Mouse (Mus musculus) hematopoietic stem cell, adult 5-6 weeks (primary cell): ENCODE data around the gene Gm10272. TPM values are rescaled to one million over a fixed set of nuclear protein-coding genes. Genes with fewer than 3 reads are reported as not detected.
"Not testable (repeated sequence)": the region's sequence is repeated elsewhere in the genome, so short reads cannot be mapped to it uniquely, and the experiment has no call there.

Experiments used
- ATAC-seq, 2 experiments: fragments of 125-278 bp in 1 of 2; replicated peaks in 1 of 2; 2 replicates each; pipeline ENCODE4 v1.8.0; 2016 to 2017; ENCODE audit warnings: inconsistent platforms in 2 of 2, mild to moderate bottlenecking in 2 of 2, moderate number of reproducible peaks in 2 of 2, low read depth in 1 of 2, moderate TSS enrichment in 1 of 2; ENCODE audit not compliant: low FRiP score in 2 of 2, poor library complexity in 2 of 2, severe bottlenecking in 2 of 2, insufficient read depth in 1 of 2, low TSS enrichment in 1 of 2
- total RNA-seq: library from RNA; stranded (forward); fragments of 172-1452, 232-1000 nt; gene quantifications from 2 replicates; pipeline ENCODE4 v1.2.3, GENCODE M21; 2017

Gene Gm10272
- total RNA-seq, 1 experiment from 2014 or later, result not detected

DNA sequence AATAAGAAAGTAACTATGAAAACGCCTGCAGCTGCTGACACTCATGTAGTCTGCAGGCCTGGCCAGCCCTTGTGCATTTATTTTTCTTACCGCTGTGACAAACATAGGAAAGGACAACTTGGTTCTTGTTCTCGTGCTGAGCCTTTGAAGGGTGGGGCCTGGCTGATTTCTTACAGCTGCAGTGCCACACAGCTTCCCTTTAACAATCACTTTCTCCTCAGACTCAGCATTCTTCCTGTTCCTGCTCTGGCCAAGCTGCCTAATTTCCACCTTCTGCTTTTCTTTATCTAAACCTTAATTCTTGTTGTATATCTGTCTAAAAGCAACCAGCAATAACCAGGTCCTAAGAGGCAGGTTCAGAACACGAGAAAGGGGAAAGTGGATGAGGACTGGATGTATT is 7.3 kb downstream of the Gm10272 start:
- ATAC-seq, result 0 out of 4 replicates have a peak, but pooled peaks have one; percentile 41 to 73

DNA sequence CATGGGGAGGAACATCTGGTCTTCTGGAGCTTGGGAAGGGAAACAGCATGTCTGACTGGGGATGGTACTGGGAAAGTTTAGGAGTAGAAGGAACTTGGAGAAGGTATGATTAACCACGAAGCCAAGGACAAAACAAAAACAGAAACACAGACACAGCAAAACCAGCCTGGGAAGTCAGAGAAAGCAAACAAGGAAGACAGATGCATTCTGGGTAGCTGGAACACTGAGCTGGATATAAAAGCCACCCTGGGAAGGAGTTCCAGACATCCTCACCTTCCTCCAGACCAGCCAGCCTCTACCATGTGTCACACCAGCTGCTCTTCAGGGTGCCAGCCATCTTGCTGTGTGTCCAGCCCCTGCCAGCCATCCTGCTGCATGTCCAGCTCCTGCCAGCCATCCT is 9.1 kb downstream of the Gm10272 start, which contains the start of gene Gm10142:
Gm10142 (plus strand) TSS at position 301 of the 400 bp plus-strand sequence.
- no peak for ATAC-seq

GRCm38 (mm10) chr10:77720299-77720698 is 13.9 kb downstream of the Gm10272 start, which contains the start of gene Krtap12-1:
Krtap12-1 (plus strand) TSS chr10:77720599.
- ATAC-seq, result not testable (repeated sequence)

DNA sequence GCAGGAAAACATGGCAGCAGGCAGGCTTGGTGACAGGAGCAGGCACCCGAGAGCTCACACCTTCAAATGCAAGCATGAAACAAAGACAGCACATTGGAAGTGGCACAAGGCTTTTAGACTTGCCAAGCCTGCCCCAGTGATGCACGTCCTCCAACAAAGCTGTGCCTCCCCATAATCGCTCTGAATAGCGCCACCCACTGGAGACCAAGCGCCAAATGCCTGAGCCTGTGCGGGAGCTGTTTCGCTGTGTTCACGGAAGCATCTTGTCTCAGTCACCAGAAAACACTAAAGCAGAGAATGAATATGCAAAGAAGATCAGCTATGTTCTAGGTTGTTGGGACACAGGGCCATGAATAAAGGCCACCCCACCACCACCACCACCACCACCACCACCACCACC is 18.4 kb downstream of the Gm10272 start:
- no peak for ATAC-seq

- no peak for ATAC-seq
Measured at GRCm38 (mm10) chr10:77726186-77726585, 19.8 kb downstream of the Gm10272 start, which contains the start of gene Gm10100. Gm10100 (plus strand) TSS chr10:77726486.

DNA sequence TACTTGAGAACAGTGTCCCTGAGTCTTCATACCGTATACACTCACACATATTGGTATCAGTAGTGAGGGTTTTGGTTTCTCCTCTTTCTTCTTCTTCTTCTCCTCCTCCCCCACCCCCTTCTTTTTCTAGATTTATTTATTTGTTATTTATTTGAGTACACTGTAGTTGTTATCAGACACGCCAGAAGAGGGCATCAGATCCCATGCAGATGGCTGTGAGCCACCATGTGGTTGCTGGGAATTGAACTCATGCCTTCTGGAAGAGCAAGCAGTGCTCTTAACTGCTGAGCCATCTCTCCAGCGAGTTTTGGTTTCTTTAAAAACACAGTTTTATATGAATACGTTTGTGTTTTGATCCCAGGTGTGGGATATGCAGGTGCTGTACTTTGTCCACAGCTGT is 21.9 kb downstream of the Gm10272 start:
- no peak for ATAC-seq

GRCm38 (mm10) chr10:77729241-77729640 is 22.8 kb downstream of the Gm10272 start:
- ATAC-seq, result 0 out of 4 replicates have a peak, but pooled peaks of 1 of the 2 experiments have one; percentile 28

- ATAC-seq, result no peak
Measured at GRCm38 (mm10) chr10:77735928-77736327, 29.5 kb downstream of the Gm10272 start.

DNA sequence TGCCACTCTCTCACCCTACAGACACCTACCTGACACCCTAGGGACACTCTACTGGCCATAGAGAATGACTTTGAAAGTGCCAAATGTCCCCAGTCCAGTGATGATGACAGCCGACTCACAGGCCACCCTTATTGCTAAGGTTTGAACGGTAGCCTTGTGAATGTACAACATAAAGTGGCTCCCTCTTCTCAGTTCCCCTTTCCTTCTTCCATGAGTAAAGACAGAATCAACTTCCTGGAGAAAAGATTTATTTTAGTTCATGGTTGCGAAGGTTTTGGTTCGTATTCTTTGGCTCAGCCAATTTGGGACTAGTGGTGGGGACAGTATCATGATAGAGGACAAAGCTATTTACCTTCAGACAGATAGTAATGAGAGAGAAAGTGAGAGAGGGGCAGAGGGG is 32.5 kb downstream of the Gm10272 start:
- no peak for ATAC-seq

DNA sequence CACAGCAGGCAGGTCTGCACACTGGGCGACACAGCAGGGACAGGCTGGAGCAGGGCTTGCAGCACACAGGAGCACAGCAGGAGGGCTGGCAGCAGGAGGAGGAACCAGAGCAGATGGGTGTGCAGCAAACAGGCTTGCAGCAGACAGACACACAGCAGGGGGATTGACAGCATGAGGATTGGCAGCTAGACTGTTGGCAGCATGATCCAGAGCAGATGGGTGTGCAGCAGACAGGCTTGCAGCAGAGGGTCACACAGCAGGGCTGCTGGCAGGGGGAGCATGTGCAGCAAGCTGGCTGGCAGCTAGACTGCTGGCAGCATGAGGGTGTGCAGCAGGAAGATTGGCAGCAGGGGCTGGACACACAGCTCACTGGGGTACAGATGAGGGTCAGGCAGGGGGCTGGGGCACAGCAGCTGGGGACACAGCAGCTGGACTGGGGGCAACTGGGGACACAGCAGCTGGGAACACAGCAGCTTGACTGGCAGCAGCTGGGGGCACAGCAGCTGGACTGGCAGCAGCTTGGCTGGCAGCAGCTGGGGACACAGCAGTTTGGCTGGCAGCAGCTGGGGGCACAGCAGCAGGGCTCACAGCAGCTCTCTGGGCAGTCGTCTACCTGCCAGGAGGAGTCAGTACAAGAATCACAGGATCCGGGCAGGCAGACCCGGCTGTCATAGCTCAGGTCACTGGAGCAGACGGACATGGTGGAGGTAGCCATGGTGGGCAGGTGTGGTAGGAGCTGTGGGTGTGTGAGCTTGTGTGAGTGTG is 35.7 kb downstream of the Gm10272 start, which contains the start of gene Gm18596:
Gm18596 (minus strand) TSS at position 715 of the 765 bp plus-strand sequence.
- not testable (repeated sequence) for ATAC-seq

DNA sequence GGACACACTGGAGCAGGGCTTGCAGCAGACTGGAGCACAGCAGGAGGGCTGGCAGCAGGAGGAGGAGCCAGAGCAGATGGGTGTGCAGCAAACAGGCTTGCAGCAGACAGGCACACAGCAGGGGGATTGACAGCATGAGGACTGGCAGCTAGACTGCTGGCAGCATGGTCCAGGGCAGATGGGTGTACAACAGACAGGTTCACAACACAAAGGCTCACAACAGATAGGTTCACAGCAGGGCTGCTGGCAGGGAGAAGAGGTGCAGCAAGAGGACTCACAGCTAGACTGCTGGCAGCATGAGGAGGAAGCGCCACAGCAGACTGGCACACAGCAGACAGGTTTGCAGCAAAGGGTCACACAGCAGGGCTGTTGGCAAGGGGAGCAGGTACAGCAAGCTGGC is 44.3 kb downstream of the Gm10272 start:
- ATAC-seq, result not testable (repeated sequence)

- ATAC-seq, result not testable (repeated sequence)
Measured at GRCm38 (mm10) chr10:77751254-77751653, 44.8 kb downstream of the Gm10272 start, which contains the start of gene Gm9736. Gm9736 (minus strand) TSS chr10:77751354.

- not testable (repeated sequence) for ATAC-seq
Measured at GRCm38 (mm10) chr10:77752312-77752711, 45.9 kb downstream of the Gm10272 start.

DNA sequence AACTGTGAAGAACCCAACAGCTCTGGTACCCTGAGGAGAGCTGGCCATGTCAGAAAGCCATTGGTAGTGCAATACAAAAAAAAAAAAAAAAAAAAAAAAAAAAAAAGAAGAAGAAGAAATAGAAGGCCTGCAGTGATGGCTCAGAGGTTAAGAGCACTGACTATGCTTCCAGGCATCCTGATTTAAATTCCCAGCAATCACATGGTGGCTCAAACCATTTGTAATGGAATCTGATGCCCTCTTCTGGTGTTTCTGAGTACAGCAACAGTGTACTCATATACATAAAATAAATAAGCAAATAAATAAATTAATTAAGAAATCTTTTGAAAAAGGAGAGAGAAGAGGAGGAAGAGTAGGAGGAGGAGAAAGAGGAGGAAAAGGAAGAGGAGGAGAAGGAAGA is 47.0 kb downstream of the Gm10272 start:
- ATAC-seq, result no peak

Other genes with a start within 250 kb of the Gm10272 start
- 19.2 and 32.6 TPM in 2 replicates for gene Fam207a, start 190.8 kb upstream of the Gm10272 start, total RNA-seq
- 51.2 and 56.5 TPM in 2 replicates for gene Itgb2, start 176.4 kb upstream of the Gm10272 start, total RNA-seq
- 56.2 and 65.8 TPM in 2 replicates for gene Pttg1ip, start 124.9 kb upstream of the Gm10272 start, total RNA-seq
- 148 and 150 TPM in 2 replicates for gene Sumo3, start 100.5 kb upstream of the Gm10272 start, total RNA-seq
- not detected in 2 replicates for gene Gm49325, start 100.4 kb upstream of the Gm10272 start, total RNA-seq
- 25.6 and 27.5 TPM in 2 replicates for gene Ube2g2, start 84.4 kb upstream of the Gm10272 start, total RNA-seq
- 2.8 and 3.1 TPM in 2 replicates for gene Tspear, start 20.1 kb upstream of the Gm10272 start, total RNA-seq
- gene Gm19402, start 15.9 kb upstream of the Gm10272 start, total RNA-seq, result not detected in 2 replicates
- not detected in 2 replicates for gene Gm9508, start 9.4 kb upstream of the Gm10272 start, total RNA-seq
- gene Gm10024, start 4.8 kb downstream of the Gm10272 start, total RNA-seq, result not detected in 2 replicates
- not detected in 2 replicates for gene Gm10142, start 9.2 kb downstream of the Gm10272 start, total RNA-seq
- gene Krtap12-1, start 14.0 kb downstream of the Gm10272 start, total RNA-seq, result not detected in 2 replicates
- gene Gm10100, start 19.9 kb downstream of the Gm10272 start, total RNA-seq, result not detected in 2 replicates
- not detected in 2 replicates for gene Gm18596, start 36.0 kb downstream of the Gm10272 start, total RNA-seq
- not detected in 2 replicates for gene Gm9736, start 44.7 kb downstream of the Gm10272 start, total RNA-seq
- gene Gm3233, start 53.1 kb downstream of the Gm10272 start, total RNA-seq, result not detected in 2 replicates
- gene Gm3238, start 64.7 kb downstream of the Gm10272 start, total RNA-seq, result not detected in 2 replicates
- gene Gm7138, start 70.3 kb downstream of the Gm10272 start, total RNA-seq, result not detected in 2 replicates
- gene Gm3250, start 75.9 kb downstream of the Gm10272 start, total RNA-seq, result not detected in 2 replicates
- not detected in 2 replicates for gene Gm7137, start 81.6 kb downstream of the Gm10272 start, total RNA-seq
- not detected in 2 replicates for gene Gm9639, start 88.5 kb downstream of the Gm10272 start, total RNA-seq
- gene Gm19668, start 92.5 kb downstream of the Gm10272 start, total RNA-seq, result not detected in 2 replicates
- not detected in 2 replicates for gene Gm9507, start 105.2 kb downstream of the Gm10272 start, total RNA-seq
- gene Gm2696, start 108.1 kb downstream of the Gm10272 start, total RNA-seq, result not detected in 2 replicates
- not detected in 2 replicates for gene Krtap10-4, start 120.5 kb downstream of the Gm10272 start, total RNA-seq
- gene Krtap10-10, start 129.3 kb downstream of the Gm10272 start, total RNA-seq, result not detected in 2 replicates
- not detected in 2 replicates for gene Gm36176, start 140.2 kb downstream of the Gm10272 start, total RNA-seq
- not detected in 2 replicates for gene Gm10318, start 146.2 kb downstream of the Gm10272 start, total RNA-seq
- gene Gm3285, start 155.3 kb downstream of the Gm10272 start, total RNA-seq, result not detected in 2 replicates
- gene Lrrc3, start 195.9 kb downstream of the Gm10272 start, total RNA-seq, result 0.31 TPM in 1 of 2 replicates, not detected in the other